Mouse (Mus musculus): ENCODE results near the gene Kpnb1. TPM values are rescaled to one million over a fixed set of nuclear protein-coding genes. Genes with fewer than 3 reads are reported as not detected.

Kpnb1 gene
- 39.0 and 40.6 TPM in 2 replicates for polyA plus RNA-seq (2015; fragmentation: Nextera tagmentation; extraction: Ambion mirVana)

- Histone ChIP-seq H3K4me2 (ENCODE audit: low read length) (peak within 1 kb of the TSS; percentile 80), H3K36me3 (ENCODE audit: control insufficient read depth, insufficient read depth) (peaks cover 10% of the 10 kb centered on the region), H3K27ac (ENCODE audit: low read length) (peak within 1 kb of the TSS; percentile 95), H3K4me1 (replicated peaks; ENCODE audit: control insufficient read depth, insufficient read depth, low read length) (peaks cover 26% of the 10 kb centered on the region), H3K9ac (replicated peaks; ENCODE audit: low read depth, low read length) (peak within 1 kb of the TSS; percentile 83), H3K27me3 (replicated peaks; ENCODE audit: control insufficient read depth, insufficient read depth, low read length) (no peaks in the 10 kb centered on the region), H3K4me3 (replicated peaks; ENCODE audit: low read length) (peak within 1 kb of the TSS; percentile 87), H3K9me3 (ENCODE audit: control insufficient read depth, low read length) (no peaks in the 10 kb centered on the region)
- WGBS = under 1% methylated on average over 95 of the region's 101 CpGs
- peak; percentile 96 for ATAC-seq
These were observed at the start of gene Kpnb1 for GRCm38 (mm10) chr11:97187764-97188642. Gene Kpnb1, minus strand, starts transcription at chr11:97187881.

GRCm38 (mm10) chr11:97232436-97232835 is 44.8 kb upstream of the Kpnb1 start:
- Histone ChIP-seq H3K9ac (replicated peaks; ENCODE audit: low read depth, low read length) (no peak overlapping the region), H3K27me3 (replicated peaks; ENCODE audit: control insufficient read depth, insufficient read depth, low read length) (no peaks in the 10 kb centered on the region), H3K4me1 (replicated peaks; ENCODE audit: control insufficient read depth, insufficient read depth, low read length) (no peaks in the 10 kb centered on the region), H3K36me3 (ENCODE audit: control insufficient read depth, insufficient read depth) (peaks cover 28% of the 10 kb centered on the region), H3K4me3 (replicated peaks; ENCODE audit: low read length) (no peak overlapping the region), H3K9me3 (ENCODE audit: control insufficient read depth, low read length) (no peaks in the 10 kb centered on the region), H3K27ac (ENCODE audit: low read length) (no peak overlapping the region), H3K4me2 (ENCODE audit: low read length) (no peak overlapping the region)
- 91% methylated on average over 5 of the region's 5 CpGs for WGBS
- ATAC-seq = no peak

- Histone ChIP-seq H3K4me1 (replicated peaks; ENCODE audit: control insufficient read depth, insufficient read depth, low read length) (no peaks in the 10 kb centered on the region), H3K9ac (replicated peaks; ENCODE audit: low read depth, low read length) (no peak overlapping the region), H3K27me3 (replicated peaks; ENCODE audit: control insufficient read depth, insufficient read depth, low read length) (no peaks in the 10 kb centered on the region), H3K36me3 (ENCODE audit: control insufficient read depth, insufficient read depth) (peaks cover 35% of the 10 kb centered on the region), H3K27ac (ENCODE audit: low read length) (no peak overlapping the region), H3K9me3 (ENCODE audit: control insufficient read depth, low read length) (no peaks in the 10 kb centered on the region), H3K4me2 (ENCODE audit: low read length) (no peak overlapping the region), H3K4me3 (replicated peaks; ENCODE audit: low read length) (no peak overlapping the region)
- 93% methylated on average over 2 of the region's 2 CpGs for WGBS
- ATAC-seq = no peak
These were observed 41.7 kb upstream of the Kpnb1 start for GRCm38 (mm10) chr11:97229396-97229795.

GRCm38 (mm10) chr11:97228985-97229384 is 41.3 kb upstream of the Kpnb1 start:
- no peak overlapping the region for H3K27ac ChIP-seq (ENCODE audit: low read length)
- no peaks in the 10 kb centered on the region for H3K4me1 ChIP-seq (replicated peaks; ENCODE audit: control insufficient read depth, insufficient read depth, low read length)
- 96% methylated on average over 7 of the region's 7 CpGs for WGBS
- H3K9ac ChIP-seq (replicated peaks; ENCODE audit: low read depth, low read length) = no peak overlapping the region
- H3K4me3 ChIP-seq (replicated peaks; ENCODE audit: low read length) = no peak overlapping the region
- H3K4me2 ChIP-seq (ENCODE audit: low read length) = no peak overlapping the region
- peaks cover 33% of the 10 kb centered on the region for H3K36me3 ChIP-seq (ENCODE audit: control insufficient read depth, insufficient read depth)
- H3K9me3 ChIP-seq (ENCODE audit: control insufficient read depth, low read length) = no peaks in the 10 kb centered on the region
- no peaks in the 10 kb centered on the region for H3K27me3 ChIP-seq (replicated peaks; ENCODE audit: control insufficient read depth, insufficient read depth, low read length)
- ATAC-seq = no peak

- no peaks in the 10 kb centered on the region for H3K9me3 ChIP-seq (ENCODE audit: control insufficient read depth, low read length)
- H3K4me2 ChIP-seq (ENCODE audit: low read length) = no peak overlapping the region
- H3K36me3 ChIP-seq (ENCODE audit: control insufficient read depth, insufficient read depth) = peaks cover 29% of the 10 kb centered on the region
- ATAC-seq = no peak
- no peak overlapping the region for H3K4me3 ChIP-seq (replicated peaks; ENCODE audit: low read length)
- H3K27ac ChIP-seq (ENCODE audit: low read length) = no peak overlapping the region
- H3K27me3 ChIP-seq (replicated peaks; ENCODE audit: control insufficient read depth, insufficient read depth, low read length) = no peaks in the 10 kb centered on the region
- 100% methylated on average over 1 of the region's 1 CpGs for WGBS
- H3K4me1 ChIP-seq (replicated peaks; ENCODE audit: control insufficient read depth, insufficient read depth, low read length) = no peaks in the 10 kb centered on the region
- H3K9ac ChIP-seq (replicated peaks; ENCODE audit: low read depth, low read length) = no peak overlapping the region
These were observed 38.5 kb upstream of the Kpnb1 start for GRCm38 (mm10) chr11:97226131-97226530.

GRCm38 (mm10) chr11:97223485-97223884 is 35.8 kb upstream of the Kpnb1 start:
- no peak overlapping the region for H3K27ac ChIP-seq (ENCODE audit: low read length)
- H3K4me3 ChIP-seq (replicated peaks; ENCODE audit: low read length) = no peak overlapping the region
- WGBS = 6% methylated on average over 3 of the region's 3 CpGs
- H3K4me2 ChIP-seq (ENCODE audit: low read length) = no peak overlapping the region
- peaks cover 26% of the 10 kb centered on the region for H3K36me3 ChIP-seq (ENCODE audit: control insufficient read depth, insufficient read depth)
- no peaks in the 10 kb centered on the region for H3K27me3 ChIP-seq (replicated peaks; ENCODE audit: control insufficient read depth, insufficient read depth, low read length)
- ATAC-seq = no peak
- no peak overlapping the region for H3K9ac ChIP-seq (replicated peaks; ENCODE audit: low read depth, low read length)
- no peaks in the 10 kb centered on the region for H3K4me1 ChIP-seq (replicated peaks; ENCODE audit: control insufficient read depth, insufficient read depth, low read length)
- H3K9me3 ChIP-seq (ENCODE audit: control insufficient read depth, low read length) = no peaks in the 10 kb centered on the region

- no peak overlapping the region for H3K27ac ChIP-seq (ENCODE audit: low read length)
- no peak overlapping the region for H3K4me3 ChIP-seq (replicated peaks; ENCODE audit: low read length)
- ATAC-seq = no peak
- no peak overlapping the region for H3K9ac ChIP-seq (replicated peaks; ENCODE audit: low read depth, low read length)
- no peak overlapping the region for H3K4me2 ChIP-seq (ENCODE audit: low read length)
- 96% methylated on average over 2 of the region's 2 CpGs for WGBS
- no peaks in the 10 kb centered on the region for H3K27me3 ChIP-seq (replicated peaks; ENCODE audit: control insufficient read depth, insufficient read depth, low read length)
- no peaks in the 10 kb centered on the region for H3K4me1 ChIP-seq (replicated peaks; ENCODE audit: control insufficient read depth, insufficient read depth, low read length)
- H3K36me3 ChIP-seq (ENCODE audit: control insufficient read depth, insufficient read depth) = peaks cover 29% of the 10 kb centered on the region
- no peaks in the 10 kb centered on the region for H3K9me3 ChIP-seq (ENCODE audit: control insufficient read depth, low read length)
These were observed 33.9 kb upstream of the Kpnb1 start for GRCm38 (mm10) chr11:97221611-97222010.

GRCm38 (mm10) chr11:97220211-97220610 is 32.5 kb upstream of the Kpnb1 start:
- H3K4me1 ChIP-seq (replicated peaks; ENCODE audit: control insufficient read depth, insufficient read depth, low read length) = no peaks in the 10 kb centered on the region
- H3K9ac ChIP-seq (replicated peaks; ENCODE audit: low read depth, low read length) = no peak overlapping the region
- no peak for ATAC-seq
- H3K9me3 ChIP-seq (ENCODE audit: control insufficient read depth, low read length) = no peaks in the 10 kb centered on the region
- no peak overlapping the region for H3K4me2 ChIP-seq (ENCODE audit: low read length)
- peaks cover 30% of the 10 kb centered on the region for H3K36me3 ChIP-seq (ENCODE audit: control insufficient read depth, insufficient read depth)
- WGBS = 81% methylated on average over 3 of the region's 3 CpGs
- H3K4me3 ChIP-seq (replicated peaks; ENCODE audit: low read length) = no peak overlapping the region
- H3K27ac ChIP-seq (ENCODE audit: low read length) = no peak overlapping the region
- no peaks in the 10 kb centered on the region for H3K27me3 ChIP-seq (replicated peaks; ENCODE audit: control insufficient read depth, insufficient read depth, low read length)

- Histone ChIP-seq H3K4me1 (replicated peaks; ENCODE audit: control insufficient read depth, insufficient read depth, low read length) (no peaks in the 10 kb centered on the region), H3K9me3 (ENCODE audit: control insufficient read depth, low read length) (no peaks in the 10 kb centered on the region), H3K36me3 (ENCODE audit: control insufficient read depth, insufficient read depth) (peaks cover 56% of the 10 kb centered on the region), H3K27me3 (replicated peaks; ENCODE audit: control insufficient read depth, insufficient read depth, low read length) (no peaks in the 10 kb centered on the region), H3K4me2 (ENCODE audit: low read length) (no peak overlapping the region), H3K9ac (replicated peaks; ENCODE audit: low read depth, low read length) (no peak overlapping the region), H3K27ac (ENCODE audit: low read length) (no peak overlapping the region), H3K4me3 (replicated peaks; ENCODE audit: low read length) (no peak overlapping the region)
- ATAC-seq = no peak
- 90% methylated on average over 5 of the region's 5 CpGs for WGBS
These were observed 26.7 kb upstream of the Kpnb1 start for GRCm38 (mm10) chr11:97214411-97214810.

All from forebrain, embryonic 16.5 days (tissue).